Mouse (Mus musculus): Measurements from ENCODE around the gene Klf7. TPM values are rescaled to one million over a fixed set of nuclear protein-coding genes. Genes with fewer than 3 reads are reported as not detected.

Klf7 gene
- polyA plus RNA-seq, 1 experiment from 2014 or later = 5.6 TPM

DNA sequence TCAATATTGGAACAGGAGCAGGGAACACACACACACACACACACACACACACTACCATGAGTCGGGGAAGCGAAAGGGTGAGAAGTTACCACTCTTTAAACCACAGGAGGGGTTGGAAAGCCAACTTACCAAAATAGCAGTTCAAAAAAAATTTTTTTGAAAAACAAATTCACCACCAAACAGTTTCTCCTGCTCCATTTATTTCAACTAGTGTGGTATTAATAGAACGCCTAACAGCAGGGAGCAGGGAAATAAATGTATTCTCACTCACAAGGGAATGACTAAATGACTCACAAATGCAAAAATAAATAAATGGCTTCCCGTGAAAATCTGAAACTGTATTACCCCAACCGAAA lies 127.0 kb downstream of the Klf7 start:
- no peaks in the 10 kb centered on the region for H3K27me3 ChIP-seq
- no peaks in the 10 kb centered on the region for H3K9me3 ChIP-seq (replicated peaks)
- H3K36me3 ChIP-seq = no peaks in the 10 kb centered on the region
- ATAC-seq (ENCODE audit: low read depth) (no peak), DNase-seq (no peak)
- no peak overlapping the region for H3K27ac ChIP-seq
- peaks cover 3% of the 10 kb centered on the region; the same call in 1 of the 2 replicates for H3K4me1 ChIP-seq (replicated peaks)
- no peak overlapping the region for H3K4me3 ChIP-seq (replicated peaks)
- H3K9ac ChIP-seq = no peak overlapping the region
- WGBS (ENCODE audit: insufficient replicate concordance) = 50% methylated on average over 5 of the region's 5 CpGs
- H3K4me2 ChIP-seq = no peak overlapping the region

DNA sequence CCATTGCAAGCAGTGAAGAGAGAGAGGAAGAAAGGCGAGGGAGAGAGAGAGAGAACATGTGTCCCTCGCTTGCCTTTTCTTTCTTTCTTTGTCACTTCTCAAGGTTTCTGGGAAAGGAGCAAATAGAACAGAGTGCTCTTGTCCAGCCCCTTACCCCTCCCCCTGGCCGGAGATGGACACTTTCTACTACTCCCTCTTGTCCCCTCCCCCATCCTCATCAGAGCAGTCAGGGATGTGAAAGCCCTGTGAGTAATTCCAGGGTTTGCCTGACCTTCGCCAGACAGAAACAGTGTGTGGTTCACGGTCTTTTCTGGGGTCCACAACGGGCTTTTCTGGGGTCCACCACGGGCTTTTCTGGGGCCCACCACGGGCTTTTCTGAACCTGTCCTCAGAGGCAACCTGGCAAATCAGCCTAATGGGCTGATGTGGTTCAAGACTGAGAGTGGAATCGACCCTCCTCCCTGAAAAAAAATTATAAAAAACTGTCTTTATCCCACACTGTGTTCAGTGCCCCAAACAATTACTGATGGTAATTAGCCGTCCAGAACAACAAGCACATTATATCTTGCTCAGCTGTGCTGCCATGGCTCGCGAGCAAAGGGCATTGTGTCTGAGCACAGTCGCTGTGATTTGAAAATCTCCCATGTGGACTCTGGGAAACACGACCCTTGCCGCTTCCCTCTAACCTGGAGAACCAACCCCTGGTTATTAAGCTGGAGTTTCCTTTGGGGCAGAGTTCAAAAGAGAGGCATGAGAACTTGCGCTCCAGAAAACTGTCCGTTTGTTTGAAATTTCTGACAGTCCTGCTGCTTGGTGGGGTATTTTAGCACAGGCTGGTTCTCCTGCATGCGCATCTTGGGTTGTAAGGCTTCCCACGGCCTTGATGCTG lies 127.6 kb downstream of the Klf7 start:
- DNase-seq = no peak
- Histone ChIP-seq H3K9ac (no peak overlapping the region), H3K27me3 (no peaks in the 10 kb centered on the region), H3K9me3 (replicated peaks) (no peaks in the 10 kb centered on the region), H3K4me1 (replicated peaks) (peaks cover 3% of the 10 kb centered on the region; the same call in 1 of the 2 replicates), H3K4me2 (no peak overlapping the region), H3K4me3 (replicated peaks) (no peak overlapping the region), H3K27ac (no peak overlapping the region), H3K36me3 (no peaks in the 10 kb centered on the region)
- ATAC-seq (ENCODE audit: low read depth) = no peak
- WGBS (ENCODE audit: insufficient replicate concordance) = 33% methylated on average over 19 of the region's 19 CpGs

DNA sequence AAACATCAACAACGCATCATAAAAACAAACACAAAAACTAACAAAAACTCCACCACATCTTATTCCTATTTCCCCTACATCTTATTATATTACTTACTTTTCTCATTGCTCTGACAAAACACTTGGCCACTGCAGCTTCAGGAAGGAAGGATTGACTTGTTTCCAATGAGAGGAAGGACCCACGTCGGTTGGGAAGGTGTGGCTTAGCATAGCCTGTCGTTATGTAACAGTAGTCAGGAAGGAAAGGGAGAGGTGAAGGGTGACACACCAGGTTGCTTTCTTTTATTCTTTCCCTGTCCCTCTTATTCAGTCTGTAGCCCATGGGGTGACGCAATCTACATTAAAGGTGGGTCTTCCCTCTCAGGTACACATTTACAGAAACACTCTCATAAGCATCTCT lies 129.6 kb downstream of the Klf7 start:
- H3K36me3 ChIP-seq = no peaks in the 10 kb centered on the region
- no peak for DNase-seq
- no peak for ATAC-seq (ENCODE audit: low read depth)
- no peak overlapping the region for H3K4me2 ChIP-seq
- 34% methylated on average over 5 of the region's 5 CpGs for WGBS (ENCODE audit: insufficient replicate concordance)
- peaks cover 3% of the 10 kb centered on the region; the same call in 1 of the 2 replicates for H3K4me1 ChIP-seq (replicated peaks)
- no peak overlapping the region for H3K27ac ChIP-seq
- H3K27me3 ChIP-seq = no peaks in the 10 kb centered on the region
- H3K4me3 ChIP-seq (replicated peaks) = no peak overlapping the region
- H3K9me3 ChIP-seq (replicated peaks) = no peaks in the 10 kb centered on the region
- H3K9ac ChIP-seq = no peak overlapping the region

DNA sequence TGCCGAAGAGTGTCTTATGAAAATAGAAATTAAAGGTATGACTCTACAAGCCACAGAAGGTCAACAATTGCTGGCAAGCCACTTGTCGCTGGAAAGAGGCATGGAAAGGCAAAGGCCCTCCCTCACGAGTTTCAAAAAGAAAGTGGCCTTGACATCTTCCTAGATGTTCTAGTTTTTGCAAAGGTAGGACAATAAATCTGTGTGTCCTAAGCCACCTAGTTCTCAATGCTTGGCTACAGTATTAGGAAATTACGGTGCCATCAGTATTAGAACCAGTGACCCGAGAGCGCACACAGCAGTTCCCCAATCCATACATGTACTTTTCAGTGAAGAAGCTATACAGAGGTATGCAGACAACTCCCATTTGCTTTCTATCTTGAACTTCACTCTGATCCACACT lies 131.7 kb downstream of the Klf7 start:
- H3K4me1 ChIP-seq (replicated peaks) = peaks cover 3% of the 10 kb centered on the region; the same call in 1 of the 2 replicates
- H3K4me2 ChIP-seq = no peak overlapping the region
- no peaks in the 10 kb centered on the region for H3K27me3 ChIP-seq
- ATAC-seq (ENCODE audit: low read depth) = no peak
- H3K27ac ChIP-seq = no peak overlapping the region
- H3K9ac ChIP-seq = no peak overlapping the region
- DNase-seq = no peak
- H3K4me3 ChIP-seq (replicated peaks) = no peak overlapping the region
- no peaks in the 10 kb centered on the region for H3K36me3 ChIP-seq
- 80% methylated on average over 6 of the region's 6 CpGs for WGBS (ENCODE audit: insufficient replicate concordance)
- no peaks in the 10 kb centered on the region for H3K9me3 ChIP-seq (replicated peaks)

DNA sequence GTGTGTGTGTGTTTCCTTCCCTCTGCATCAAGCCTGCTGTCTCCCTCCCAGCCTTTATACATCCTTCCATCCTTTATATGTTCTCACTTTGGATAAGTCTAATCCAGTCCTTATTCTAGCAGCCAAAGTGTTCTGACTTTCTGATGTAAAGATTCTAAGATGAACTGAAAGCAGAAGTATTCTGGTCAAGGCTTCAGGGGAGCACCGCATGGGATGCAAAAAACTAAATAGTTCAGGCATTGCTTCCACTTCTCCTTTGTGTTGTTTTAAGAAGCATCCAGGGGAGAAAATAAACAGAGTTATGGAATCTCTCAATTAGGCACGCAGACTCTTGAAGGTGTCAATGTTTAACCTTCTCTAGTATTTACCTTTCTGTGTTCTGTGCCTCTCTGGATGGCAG lies 141.3 kb downstream of the Klf7 start:
- no peaks in the 10 kb centered on the region for H3K4me1 ChIP-seq (replicated peaks)
- H3K4me3 ChIP-seq (replicated peaks) = no peak overlapping the region
- ATAC-seq (ENCODE audit: low read depth) (no peak), DNase-seq (no peak)
- no peak overlapping the region for H3K9ac ChIP-seq
- no peaks in the 10 kb centered on the region for H3K36me3 ChIP-seq
- WGBS (ENCODE audit: insufficient replicate concordance) = 47% methylated on average over 2 of the region's 2 CpGs
- no peak overlapping the region for H3K27ac ChIP-seq
- H3K4me2 ChIP-seq = no peak overlapping the region
- H3K9me3 ChIP-seq (replicated peaks) = no peaks in the 10 kb centered on the region
- H3K27me3 ChIP-seq = no peaks in the 10 kb centered on the region

Small RNA genes lying within 50 kb of the gene (microRNA-seq; reads per million reads assigned to microRNA genes)
- not detected for gene Mir6899
